Mouse (Mus musculus): ENCODE data around the gene Vmn1r239-ps.
"Not testable (repeated sequence)": the region's sequence is repeated elsewhere in the genome, so short reads cannot be mapped to it uniquely, and the experiment has no call there.

Gene Vmn1r239-ps

DNA sequence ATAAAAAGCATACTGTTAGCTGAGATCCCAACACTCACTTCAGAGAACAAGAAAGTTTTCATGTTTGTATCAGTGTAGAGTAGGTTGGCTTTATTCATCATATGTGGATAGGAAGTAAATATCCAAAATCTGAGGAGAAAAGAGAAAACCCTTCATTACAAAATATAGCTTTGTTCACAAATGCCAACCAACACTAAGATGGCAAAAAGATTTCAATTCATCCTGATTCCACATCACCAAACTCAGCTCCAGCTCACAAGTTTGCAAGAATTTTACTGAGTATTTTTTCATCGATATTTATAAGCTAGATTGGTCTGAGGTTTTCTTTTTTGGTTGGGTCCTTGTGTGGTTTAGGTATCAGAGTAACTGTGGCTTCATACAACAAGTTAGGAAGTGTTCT, at the start of gene Vmn1r239-ps:
Vmn1r239-ps (minus strand) TSS at position 101 of the 400 bp plus-strand sequence.
- not testable (repeated sequence) for DNase-seq (ENCODE audit: low spot score)

DNA sequence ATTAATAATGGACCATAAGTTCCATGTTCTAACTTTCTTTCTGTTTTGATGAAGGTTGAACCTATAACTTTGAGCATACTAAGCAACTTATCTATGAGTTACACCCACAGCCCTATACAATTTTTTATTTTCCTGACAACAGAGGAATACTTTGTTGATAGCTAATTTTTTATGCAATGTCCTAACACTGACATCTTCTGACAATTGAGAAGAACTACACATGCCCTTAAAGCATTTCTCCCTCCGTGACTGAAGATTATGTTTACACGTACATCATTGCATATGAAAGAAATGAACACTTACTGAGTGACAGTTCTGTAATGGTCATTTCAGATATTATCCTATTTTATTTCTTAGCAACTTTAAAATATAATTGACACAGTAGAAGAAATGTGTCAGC, 36.0 kb upstream of the Vmn1r239-ps start:
- DNase-seq (ENCODE audit: low spot score): no peak

- DNase-seq (ENCODE audit: low spot score): no peak
Observed at GRCm38 (mm10) chrX:147443386-147443785, 10.1 kb downstream of the Vmn1r239-ps start.

DNA sequence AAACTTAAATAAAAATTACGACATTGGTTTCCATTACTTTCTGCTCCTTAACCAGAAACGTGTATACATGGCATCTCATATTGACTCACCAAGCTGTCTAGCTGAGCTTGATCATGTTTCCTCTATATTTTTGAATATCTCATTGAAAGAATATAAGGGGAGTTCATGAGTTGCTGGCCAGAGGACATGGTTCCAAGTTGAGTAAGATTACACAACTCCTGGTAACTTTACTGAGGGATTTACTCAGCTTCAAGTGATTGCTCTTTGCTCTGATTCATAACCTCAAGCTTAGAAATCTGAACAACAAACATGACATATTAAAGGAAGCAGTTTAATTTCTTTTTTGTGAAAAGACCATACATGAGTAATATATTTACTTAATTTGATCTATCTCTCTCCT, 18.1 kb downstream of the Vmn1r239-ps start:
- DNase-seq (ENCODE audit: low spot score): no peak

DNA sequence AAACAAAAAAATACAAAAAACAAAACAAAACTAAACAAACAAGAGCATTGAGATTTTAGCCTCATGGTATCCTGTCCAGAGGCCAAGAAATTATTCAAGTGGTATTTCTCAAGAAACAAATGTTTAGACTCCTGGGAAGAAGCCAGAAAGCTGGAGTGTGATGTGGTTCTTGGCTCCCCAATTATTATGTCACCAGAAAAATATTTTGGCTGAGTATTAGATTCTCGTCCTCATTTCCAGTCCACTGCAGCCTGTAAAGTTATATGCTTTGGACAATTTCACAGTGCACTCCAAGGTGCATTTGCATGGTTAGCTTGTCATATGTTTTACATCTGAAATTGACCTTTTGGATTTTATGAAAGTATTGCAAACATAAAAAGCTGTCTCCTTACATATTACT, 23.8 kb downstream of the Vmn1r239-ps start:
- DNase-seq (ENCODE audit: low spot score): no peak

DNA sequence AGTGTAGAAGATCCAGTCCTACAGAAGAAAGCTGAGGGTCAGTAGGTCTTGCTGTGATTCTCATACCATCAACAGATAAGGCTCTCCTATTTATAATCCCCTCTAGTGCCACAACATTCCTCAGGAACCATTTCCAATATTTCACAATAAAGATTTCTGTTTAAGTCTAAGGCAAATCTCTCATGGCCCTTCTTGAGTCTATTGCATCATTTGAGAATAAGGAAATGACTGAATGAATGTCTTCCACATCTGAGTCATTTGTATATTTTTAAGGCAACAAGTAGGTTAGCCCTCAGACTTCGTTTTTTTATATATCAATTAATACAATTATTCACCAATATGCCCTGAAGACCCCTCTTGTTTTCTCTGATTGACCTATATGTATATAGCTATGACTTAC, 24.4 kb downstream of the Vmn1r239-ps start, which contains the start of gene Il13ra2:
Il13ra2 (minus strand) TSS at position 64 of the 400 bp plus-strand sequence.
- no peak for DNase-seq (ENCODE audit: low spot score)
